Mouse (Mus musculus) hindbrain, embryonic 11.5 days (tissue): ENCODE measurements around the gene Gm5416. TPM values are rescaled to one million over a fixed set of nuclear protein-coding genes. Genes with fewer than 3 reads are reported as not detected.
A peak's percentile ranks its signal among the peaks of the same experiment; 100 is the strongest.
"Not testable (repeated sequence)": the region's sequence is repeated elsewhere in the genome, so short reads cannot be mapped to it uniquely, and the experiment has no call there.

Experiments used
- ATAC-seq: fragments of 200-750 bp; cut with Nextera tagmentation; 2 replicates; pipeline ENCODE4 v1.8.0; 2017; ENCODE audit warnings: mild to moderate bottlenecking, moderate TSS enrichment, moderate library complexity; ENCODE audit not compliant: low FRiP score
- DNase-seq: peaks from one replicate; pipeline ENCODE4 v3.0.0-alpha.2; 2015; ENCODE audit warnings: low spot score
- H3K27ac ChIP-seq: fragments of 300-500 bp; sonication (generic); 2 replicates; pipeline ENCODE4 v1.5.1; 2014; ENCODE audit warnings: mild to moderate bottlenecking, low read depth, low read length
- H3K27me3 ChIP-seq: fragments of 300-500 bp; sonication (generic); 2 replicates; pipeline ENCODE4 v1.6.1; 2014; ENCODE audit warnings: mild to moderate bottlenecking, low read length, moderate library complexity, mixed read lengths; ENCODE audit not compliant: control insufficient read depth, insufficient read depth
- H3K36me3 ChIP-seq: fragments of 300-500 bp; sonication (generic); 2 replicates; pipeline ENCODE4 v1.6.1; 2014; ENCODE audit warnings: mild to moderate bottlenecking, low read length, moderate library complexity, mixed read lengths; ENCODE audit not compliant: control insufficient read depth, insufficient read depth
- H3K4me1 ChIP-seq: fragments of 300-500 bp; sonication (generic); replicated peaks from 2 replicates; pipeline ENCODE4 v1.6.1; 2014; ENCODE audit warnings: low read length, mixed read lengths; ENCODE audit not compliant: control insufficient read depth, insufficient read depth
- H3K4me2 ChIP-seq: fragments of 300-500 bp; sonication (generic); replicated peaks from 2 replicates; pipeline ENCODE4 v1.6.1; 2014; ENCODE audit warnings: mild to moderate bottlenecking, low read depth, low read length
- H3K4me3 ChIP-seq: fragments of 300-500 bp; sonication (generic); 2 replicates; pipeline ENCODE4 v1.5.1; 2014; ENCODE audit warnings: low read depth, low read length
- H3K9ac ChIP-seq: fragments of 300-500 bp; sonication (generic); 2 replicates; pipeline ENCODE4 v1.6.1; 2014; ENCODE audit warnings: low read depth, low read length
- H3K9me3 ChIP-seq: fragments of 300-500 bp; sonication (generic); 2 replicates; pipeline ENCODE4 v1.6.1; 2016; ENCODE audit warnings: low read length; ENCODE audit not compliant: control insufficient read depth
- WGBS: fragments of 180-500 bp; shearing (Covaris S2); extraction: QIAGEN DNeasy Blood & Tissue Kit; methylation state at CpG from one replicate; pipeline ENCODE4 v1.1.7; 2014; 5-methylcytosine and 5-hydroxymethylcytosine counted together
- polyA plus RNA-seq: library from polyadenylated mRNA; unstranded; fragments of >200 nt; fragmentation: Nextera tagmentation; extraction: Ambion mirVana; gene quantifications from 2 replicates; pipeline ENCODE4 v1.2.1, GENCODE M21; 2014

The Gm5416 gene
- polyA plus RNA-seq: not detected in 2 replicates

- ATAC-seq: no peak
- Histone ChIP-seq H3K4me1 (no peaks in the 10 kb centered on the region), H3K9me3 (no peaks in the 10 kb centered on the region), H3K9ac (no peak within 1 kb of the TSS), H3K27ac (no peak within 1 kb of the TSS), H3K4me3 (no peak within 1 kb of the TSS), H3K4me2 (no peak within 1 kb of the TSS), H3K27me3 (no peaks in the 10 kb centered on the region), H3K36me3 (no peaks in the 10 kb centered on the region)
- DNase-seq: no peak
- WGBS: 84% methylated on average over 2 of the region's 2 CpGs
Observed at GRCm38 (mm10) chr16:36209967-36210453, at the start of gene Gm5416. Gene Gm5416 (plus strand): TSS chr16:36210403.

- ATAC-seq: not testable (repeated sequence)
- 82% methylated on average over 9 of the region's 10 CpGs for WGBS
Observed at GRCm38 (mm10) chr16:36167841-36168240, 42.4 kb upstream of the Gm5416 start.

GRCm38 (mm10) chr16:36176108-36176507 lies 34.1 kb upstream of the Gm5416 start:
- DNase-seq (no peak), ATAC-seq (no peak)
- Histone ChIP-seq H3K27ac (no peak overlapping the region), H3K4me3 (no peak overlapping the region), H3K9me3 (no peaks in the 10 kb centered on the region), H3K27me3 (no peaks in the 10 kb centered on the region), H3K4me1 (no peaks in the 10 kb centered on the region), H3K36me3 (no peaks in the 10 kb centered on the region), H3K9ac (no peak overlapping the region), H3K4me2 (no peak overlapping the region)

More at GRCm38 (mm10) chr16:36167841-36168240, 42.4 kb upstream of the Gm5416 start:
- H3K4me1 ChIP-seq, H3K9me3 ChIP-seq, H3K9ac ChIP-seq, H3K36me3 ChIP-seq, H3K27ac ChIP-seq, DNase-seq, H3K4me3 ChIP-seq, H3K27me3 ChIP-seq, H3K4me2 ChIP-seq: not testable (repeated sequence)

- Histone ChIP-seq H3K4me2 (no peak overlapping the region), H3K9ac (no peak overlapping the region), H3K27ac (no peak overlapping the region), H3K4me1 (no peaks in the 10 kb centered on the region), H3K4me3 (no peak overlapping the region), H3K9me3 (no peaks in the 10 kb centered on the region), H3K36me3 (no peaks in the 10 kb centered on the region), H3K27me3 (no peaks in the 10 kb centered on the region)
- ATAC-seq (no peak), DNase-seq (no peak)
- WGBS: 89% methylated on average over 2 of the region's 2 CpGs
Observed at GRCm38 (mm10) chr16:36179910-36180309, 30.3 kb upstream of the Gm5416 start.

GRCm38 (mm10) chr16:36183912-36184311 lies 26.3 kb upstream of the Gm5416 start, which contains the start of gene Gm5483:
Gene Gm5483 (plus strand): TSS chr16:36184212.
- H3K27me3 ChIP-seq, DNase-seq, H3K4me1 ChIP-seq, H3K9ac ChIP-seq, H3K36me3 ChIP-seq, H3K9me3 ChIP-seq, H3K27ac ChIP-seq, H3K4me3 ChIP-seq, ATAC-seq, H3K4me2 ChIP-seq: not testable (repeated sequence)
- WGBS: 84% methylated on average over 4 of the region's 4 CpGs

- ATAC-seq (peak; percentile 43; the same call in 1 of the 2 replicates), DNase-seq (peak; percentile 10)
- 30% methylated on average over 19 of the region's 19 CpGs for WGBS
- Histone ChIP-seq H3K27me3 (no peaks in the 10 kb centered on the region), H3K9ac (no peak overlapping the region), H3K4me2 (peak overlapping the region; percentile 17; the same call in 1 of the 2 replicates), H3K9me3 (no peaks in the 10 kb centered on the region), H3K27ac (no peak overlapping the region), H3K36me3 (no peaks in the 10 kb centered on the region), H3K4me3 (no peak overlapping the region), H3K4me1 (no peaks in the 10 kb centered on the region)
Observed at GRCm38 (mm10) chr16:36199226-36199625, 11.0 kb upstream of the Gm5416 start.

GRCm38 (mm10) chr16:36203846-36204245 lies 6.4 kb upstream of the Gm5416 start:
- H3K9me3 ChIP-seq: no peaks in the 10 kb centered on the region
- DNase-seq (no peak), ATAC-seq (no peak)
- H3K4me2 ChIP-seq: no peak overlapping the region
- no peak overlapping the region for H3K9ac ChIP-seq
- WGBS: 85% methylated on average over 5 of the region's 5 CpGs
- H3K27me3 ChIP-seq: no peaks in the 10 kb centered on the region
- H3K4me1 ChIP-seq: no peaks in the 10 kb centered on the region
- no peaks in the 10 kb centered on the region for H3K36me3 ChIP-seq
- no peak overlapping the region for H3K27ac ChIP-seq
- H3K4me3 ChIP-seq: no peak overlapping the region

GRCm38 (mm10) chr16:36205684-36206083 lies 4.5 kb upstream of the Gm5416 start:
- H3K27ac ChIP-seq, DNase-seq, H3K9me3 ChIP-seq, H3K4me1 ChIP-seq, H3K4me3 ChIP-seq, H3K36me3 ChIP-seq, H3K9ac ChIP-seq, H3K4me2 ChIP-seq, ATAC-seq, H3K27me3 ChIP-seq: not testable (repeated sequence)
- 39% methylated on average over 2 of the region's 2 CpGs for WGBS

GRCm38 (mm10) chr16:36221168-36221567 lies 11.0 kb downstream of the Gm5416 start, which contains the start of gene 2010005H15Rik:
Gene 2010005H15Rik (plus strand): TSS chr16:36221468.
- H3K36me3 ChIP-seq, H3K4me3 ChIP-seq, H3K9ac ChIP-seq, H3K9me3 ChIP-seq, ATAC-seq, H3K27me3 ChIP-seq, H3K4me1 ChIP-seq, H3K4me2 ChIP-seq, DNase-seq, H3K27ac ChIP-seq: not testable (repeated sequence)
- WGBS: 94% methylated on average over 6 of the region's 7 CpGs
